Comparison of ENCODE assay signal across 9 mouse cellular contexts in genomic region chr8:83971661-83972060, GRCm38 (mm10). TPM values are rescaled to one million over a fixed set of nuclear protein-coding genes. Genes with fewer than 3 reads are reported as not detected.
DNase-seq lines count a peak whose midpoint lies in the region; ATAC-seq and TF ChIP-seq lines count a peak whose summit lies in the region.
"Had no signal": no experiment of that assay in that cellular context is flagged by ENCODE, and none has a peak within 500 bp of the region (broad histone marks: within the 10 kb centered on the region; RNA-seq: fewer than 3 reads in every experiment).

No protein-coding gene starts in this region.

- H3K4me3 ChIP-seq in kidney, embryonic 14.5 days (ENCODE audit: low read length): peak overlapping the region; percentile 92
- peak overlapping the region; percentile 95; the same call in 1 of the 2 replicates for H3K4me3 ChIP-seq in embryonic facial prominence, embryonic 12.5 days
- H3K4me3 ChIP-seq in intestine, embryonic 14.5 days (ENCODE audit: low read depth, low read length): peak overlapping the region; percentile 87
- peak overlapping the region; percentile 95; the same call in 1 of the 2 replicates for H3K4me3 ChIP-seq in midbrain, postnatal 0 days (ENCODE audit: low read depth, low read length)

- H3K27me3 ChIP-seq in kidney, embryonic 14.5 days (ENCODE audit: control insufficient read depth, insufficient read depth, low read length): no peaks in the 10 kb centered on the region
- no peaks in the 10 kb centered on the region for H3K27me3 ChIP-seq in embryonic facial prominence, embryonic 12.5 days
- H3K27me3 ChIP-seq in intestine, embryonic 14.5 days (replicated peaks; ENCODE audit: control insufficient read depth, insufficient read depth, low read length): no peaks in the 10 kb centered on the region
- H3K27me3 ChIP-seq in midbrain, postnatal 0 days (ENCODE audit: insufficient read depth, low read length): no peaks in the 10 kb centered on the region

- H3K36me3 ChIP-seq in kidney, embryonic 14.5 days (ENCODE audit: control insufficient read depth, insufficient read depth, low read length): peaks cover 35% of the 10 kb centered on the region
- peaks cover 35% of the 10 kb centered on the region for H3K36me3 ChIP-seq in embryonic facial prominence, embryonic 12.5 days
- H3K36me3 ChIP-seq in intestine, embryonic 14.5 days (ENCODE audit: control insufficient read depth, insufficient read depth, low read length): peaks cover 29% of the 10 kb centered on the region
- no peaks in the 10 kb centered on the region for H3K36me3 ChIP-seq in midbrain, postnatal 0 days (ENCODE audit: insufficient read depth, low read length)

- H3K9me3 ChIP-seq in kidney, embryonic 14.5 days (ENCODE audit: control insufficient read depth, low read length): no peaks in the 10 kb centered on the region
- no peaks in the 10 kb centered on the region for H3K9me3 ChIP-seq in embryonic facial prominence, embryonic 12.5 days
- no peaks in the 10 kb centered on the region for H3K9me3 ChIP-seq in intestine, embryonic 14.5 days (ENCODE audit: control insufficient read depth, low read length)
- no peaks in the 10 kb centered on the region for H3K9me3 ChIP-seq in midbrain, postnatal 0 days (ENCODE audit: low read length)

- H3K4me2 ChIP-seq in kidney, embryonic 14.5 days (replicated peaks; ENCODE audit: low read depth, low read length): peak overlapping the region; percentile 82
- H3K4me2 ChIP-seq in embryonic facial prominence, embryonic 12.5 days (replicated peaks): peak overlapping the region; percentile 90
- peak overlapping the region; percentile 80 for H3K4me2 ChIP-seq in intestine, embryonic 14.5 days (ENCODE audit: low read length)
- peak overlapping the region; percentile 77 for H3K4me2 ChIP-seq in midbrain, postnatal 0 days (ENCODE audit: low read depth, low read length, poor library complexity, severe bottlenecking)

- DNase-seq in kidney, adult 8-10 months: no peak
- DNase-seq in intestine, embryonic 14.5 days (ENCODE audit: low spot score): no peak
- no peak for DNase-seq in midbrain, postnatal 0 days (ENCODE audit: low spot score)
- DNase-seq in frontal cortex, postnatal 10 days (ENCODE audit: low spot score in 2 of 2): no peak
- no peak for DNase-seq in frontal cortex, postnatal 14 days (ENCODE audit: low spot score in 2 of 2)
- no peak for DNase-seq in cerebellum, adult 11 months
- DNase-seq: lung, postnatal 36 days had no signal

- peaks cover 16% of the 10 kb centered on the region; the same call in 1 of the 2 replicates for H3K4me1 ChIP-seq in kidney, embryonic 14.5 days (ENCODE audit: control insufficient read depth, insufficient read depth, low read length)
- H3K4me1 ChIP-seq in embryonic facial prominence, embryonic 12.5 days: peaks cover 18% of the 10 kb centered on the region
- H3K4me1 ChIP-seq in intestine, embryonic 14.5 days (replicated peaks; ENCODE audit: control insufficient read depth, insufficient read depth, low read length): peaks cover 15% of the 10 kb centered on the region
- H3K4me1 ChIP-seq in midbrain, postnatal 0 days (ENCODE audit: insufficient read depth, low read length): peaks cover 12% of the 10 kb centered on the region; the same call in 1 of the 2 replicates

- H3K27ac ChIP-seq in kidney, embryonic 14.5 days (ENCODE audit: low read depth, low read length): no peak overlapping the region
- H3K27ac ChIP-seq in embryonic facial prominence, embryonic 12.5 days: no peak overlapping the region
- H3K27ac ChIP-seq in intestine, embryonic 14.5 days (ENCODE audit: low read depth): no peak overlapping the region
- H3K27ac ChIP-seq in midbrain, postnatal 0 days (ENCODE audit: low read depth, low read length): no peak overlapping the region

- no peak overlapping the region for H3K9ac ChIP-seq in kidney, embryonic 14.5 days (ENCODE audit: low read depth, low read length)
- H3K9ac ChIP-seq in embryonic facial prominence, embryonic 12.5 days: no peak overlapping the region
- no peak overlapping the region for H3K9ac ChIP-seq in intestine, embryonic 14.5 days (ENCODE audit: low read length)
- no peak overlapping the region for H3K9ac ChIP-seq in midbrain, postnatal 0 days (replicated peaks; ENCODE audit: low read length, poor library complexity, severe bottlenecking)

- no peak for TF ChIP-seq CTCF in midbrain, postnatal 0 days (IDR thresholded peaks at IDR 0.05)

- WGBS in kidney, embryonic 14.5 days: 78% methylated on average over 6 of the region's 6 CpGs
- WGBS in embryonic facial prominence, embryonic 12.5 days: 75% methylated on average over 6 of the region's 6 CpGs
- WGBS in intestine, embryonic 14.5 days: 80% methylated on average over 6 of the region's 6 CpGs
- WGBS in midbrain, postnatal 0 days: 72% methylated on average over 6 of the region's 6 CpGs

- no peak for ATAC-seq in kidney, embryonic 14.5 days (ENCODE audit: low FRiP score, low TSS enrichment)
- ATAC-seq in embryonic facial prominence, embryonic 12.5 days (ENCODE audit: insufficient number of reproducible peaks, insufficient read depth, low FRiP score, low TSS enrichment): no peak
- no peak for ATAC-seq in intestine, embryonic 14.5 days (replicated peaks; ENCODE audit: low FRiP score, low TSS enrichment, low read depth)
- ATAC-seq in midbrain, postnatal 0 days (ENCODE audit: low FRiP score): no peak

RNA-seq across cellular contexts. Expression of gene Prkaca, which starts 1.1 kb away (rescaled TPM):
- 123 and 124 TPM in 2 replicates for polyA plus RNA-seq in kidney, embryonic 14.5 days (2014; fragmentation: Nextera tagmentation; extraction: Ambion mirVana)
- 191 and 206 TPM in 2 replicates for polyA plus RNA-seq in embryonic facial prominence, embryonic 12.5 days (2016; fragmentation: Nextera tagmentation; extraction: Ambion mirVana)
- polyA plus RNA-seq in intestine, embryonic 14.5 days (2014; fragmentation: Nextera tagmentation; extraction: Ambion mirVana): 97.9 and 105 TPM in 2 replicates
- total RNA-seq in midbrain, postnatal 0 days (2014; rRNA removed): 190 and 218 TPM in 2 replicates
- 253 and 259 TPM in 2 replicates for polyA plus RNA-seq in midbrain, postnatal 0 days (2015; fragmentation: Nextera tagmentation; extraction: Ambion mirVana)

RNA-seq across cellular contexts. Expression of gene Asf1b, which starts 16.4 kb away (rescaled TPM):
- 68.2 and 71.4 TPM in 2 replicates for polyA plus RNA-seq in kidney, embryonic 14.5 days (2014; fragmentation: Nextera tagmentation; extraction: Ambion mirVana)
- polyA plus RNA-seq in embryonic facial prominence, embryonic 12.5 days (2016; fragmentation: Nextera tagmentation; extraction: Ambion mirVana): 54.4 and 55.0 TPM in 2 replicates
- 64.8 and 70.9 TPM in 2 replicates for polyA plus RNA-seq in intestine, embryonic 14.5 days (2014; fragmentation: Nextera tagmentation; extraction: Ambion mirVana)
- total RNA-seq in midbrain, postnatal 0 days (2014; rRNA removed): 3.9 and 20.4 TPM in 2 replicates
- polyA plus RNA-seq in midbrain, postnatal 0 days (2015; fragmentation: Nextera tagmentation; extraction: Ambion mirVana): 3.8 and 4.3 TPM in 2 replicates

RNA-seq across cellular contexts. Expression of gene Gm10644, which starts 16.7 kb away (rescaled TPM):
- 0.37 and 0.61 TPM in 2 replicates for polyA plus RNA-seq in kidney, embryonic 14.5 days (2014; fragmentation: Nextera tagmentation; extraction: Ambion mirVana)
- polyA plus RNA-seq in embryonic facial prominence, embryonic 12.5 days (2016; fragmentation: Nextera tagmentation; extraction: Ambion mirVana): 0.47 and 0.79 TPM in 2 replicates
- polyA plus RNA-seq in intestine, embryonic 14.5 days (2014; fragmentation: Nextera tagmentation; extraction: Ambion mirVana): 0.23 and 0.37 TPM in 2 replicates
- 0.47 and 0.60 TPM in 2 replicates for total RNA-seq in midbrain, postnatal 0 days (2014; rRNA removed)
- 0.36 and 0.39 TPM in 2 replicates for polyA plus RNA-seq in midbrain, postnatal 0 days (2015; fragmentation: Nextera tagmentation; extraction: Ambion mirVana)

RNA-seq across cellular contexts. Expression of gene Samd1, which starts 25.8 kb away (rescaled TPM):
- 17.9 and 31.9 TPM in 2 replicates for polyA plus RNA-seq in kidney, embryonic 14.5 days (2014; fragmentation: Nextera tagmentation; extraction: Ambion mirVana)
- 11.6 and 14.1 TPM in 2 replicates for polyA plus RNA-seq in embryonic facial prominence, embryonic 12.5 days (2016; fragmentation: Nextera tagmentation; extraction: Ambion mirVana)
- 15.4 and 17.6 TPM in 2 replicates for polyA plus RNA-seq in intestine, embryonic 14.5 days (2014; fragmentation: Nextera tagmentation; extraction: Ambion mirVana)
- 65.3 and 86.9 TPM in 2 replicates for total RNA-seq in midbrain, postnatal 0 days (2014; rRNA removed)
- 4.1 and 4.6 TPM in 2 replicates for polyA plus RNA-seq in midbrain, postnatal 0 days (2015; fragmentation: Nextera tagmentation; extraction: Ambion mirVana)

RNA-seq across cellular contexts. Expression of gene 1700067K01Rik, which starts 29.6 kb away (rescaled TPM):
- 1.2 TPM in 2 replicates for polyA plus RNA-seq in kidney, embryonic 14.5 days (2014; fragmentation: Nextera tagmentation; extraction: Ambion mirVana)
- polyA plus RNA-seq in embryonic facial prominence, embryonic 12.5 days (2016; fragmentation: Nextera tagmentation; extraction: Ambion mirVana): 1.9 and 2.0 TPM in 2 replicates
- polyA plus RNA-seq in intestine, embryonic 14.5 days (2014; fragmentation: Nextera tagmentation; extraction: Ambion mirVana): 0.39 and 0.66 TPM in 2 replicates
- 1.2 TPM in 1 of 2 replicates, not detected in the other for total RNA-seq in midbrain, postnatal 0 days (2014; rRNA removed)
- polyA plus RNA-seq in midbrain, postnatal 0 days (2015; fragmentation: Nextera tagmentation; extraction: Ambion mirVana): 0.58 and 0.69 TPM in 2 replicates

Comparison
In these comparisons a context has a peak if more than half of its experiments do, and no peak if none do; other contexts are left out.
1. RNA of gene Asf1b, which starts 16.4 kb away (polyA plus RNA-seq): 68.2 to 71.4 TPM in kidney, embryonic 14.5 days, 64.8 to 70.9 TPM in intestine, embryonic 14.5 days and 54.4 to 55.0 TPM in embryonic facial prominence, embryonic 12.5 days; 3.8 to 4.3 TPM in midbrain, postnatal 0 days; every median in the first group is over 10 times any median in the second.
2. Peak in every context shown above with its lines, with median percentiles within 50 percentile points of each other: H3K4me2 ChIP-seq and H3K4me3 ChIP-seq.